Mouse (Mus musculus): ENCODE measurements around the gene Gm17402. TPM values are rescaled to one million over a fixed set of nuclear protein-coding genes. Genes with fewer than 3 reads are reported as not detected.

Gene Gm17402
- polyA plus RNA-seq, 1 experiment: not detected

DNA sequence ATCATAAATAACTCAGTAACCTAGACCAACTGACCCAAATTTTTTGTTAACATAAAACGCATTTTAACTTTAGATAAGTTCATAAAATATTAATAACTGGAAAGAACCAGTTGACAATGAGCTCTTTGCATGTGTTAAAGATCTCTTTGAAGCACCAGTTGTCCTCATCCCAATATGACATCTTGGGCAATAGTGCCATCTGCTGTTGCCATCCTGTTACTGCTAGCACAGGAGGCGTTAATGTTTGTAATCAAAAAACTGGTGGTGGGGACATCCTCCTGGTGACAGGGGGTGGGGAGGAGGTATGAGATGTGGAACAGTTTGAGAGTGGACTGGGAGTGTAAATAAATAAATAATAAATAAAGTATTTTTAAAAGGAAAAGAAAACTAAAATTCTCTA, 30.4 kb downstream of the Gm17402 start:
- no peak overlapping the region for H3K27ac ChIP-seq (replicated peaks; ENCODE audit: low read depth, low read length)
- no peak overlapping the region for H3K4me3 ChIP-seq (ENCODE audit: insufficient read depth, low read depth, low read length)
- H3K4me1 ChIP-seq (ENCODE audit: control insufficient read depth, insufficient read depth, insufficient read length, low read length): no peaks in the 10 kb centered on the region

DNA sequence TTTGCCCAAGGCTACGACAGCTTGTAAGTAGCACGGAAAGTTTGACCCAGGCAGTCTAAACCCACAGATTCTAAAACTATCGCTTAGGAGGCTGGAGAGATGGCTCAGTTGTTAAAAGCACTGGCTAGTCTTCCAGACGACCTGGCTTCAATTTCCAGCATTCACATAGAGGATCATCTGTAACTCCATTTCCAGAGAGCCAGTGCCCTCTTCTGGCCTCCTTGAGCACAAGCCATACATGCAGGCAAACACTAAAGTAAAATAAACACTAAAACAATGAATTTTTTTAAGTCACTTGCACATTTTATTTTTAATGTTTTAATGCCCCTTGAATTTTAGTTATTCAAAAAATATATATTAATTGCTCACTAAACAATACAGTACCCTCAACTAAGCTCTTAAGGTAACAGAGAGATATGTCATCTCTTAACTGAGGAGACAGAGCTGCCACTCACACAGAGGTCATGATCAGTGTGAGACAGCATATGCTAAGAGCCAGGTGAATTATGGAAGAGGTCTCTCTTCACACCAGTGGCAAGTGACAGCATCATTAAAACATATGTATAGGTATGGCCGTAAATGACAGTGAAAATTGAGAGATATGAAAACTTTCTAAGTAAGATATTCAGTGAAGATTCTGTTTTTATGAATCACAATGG, 31.8 kb downstream of the Gm17402 start:
- Histone ChIP-seq H3K27ac (replicated peaks; ENCODE audit: low read depth, low read length) (no peak overlapping the region), H3K4me1 (ENCODE audit: control insufficient read depth, insufficient read depth, insufficient read length, low read length) (no peaks in the 10 kb centered on the region), H3K4me3 (ENCODE audit: insufficient read depth, low read depth, low read length) (no peak overlapping the region)

DNA sequence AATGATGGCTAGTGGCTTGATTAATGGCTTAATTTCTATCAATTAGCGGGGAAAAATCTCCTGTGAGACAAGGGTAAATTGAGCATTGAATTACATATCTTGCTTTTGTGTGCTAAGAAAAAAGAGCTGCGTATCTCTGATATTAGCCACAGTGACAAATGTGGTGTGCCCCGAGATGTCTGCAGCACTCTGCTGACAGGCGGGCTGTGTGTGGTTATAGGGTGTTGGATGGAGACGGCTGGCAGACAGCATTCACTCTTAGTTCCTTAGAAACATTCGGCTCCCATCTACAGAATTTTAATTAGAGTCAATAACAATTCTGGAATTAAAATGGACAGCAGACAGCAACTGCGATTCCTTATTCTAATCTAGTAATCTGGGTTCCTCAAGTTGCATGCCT, 34.0 kb downstream of the Gm17402 start:
- H3K27ac ChIP-seq (replicated peaks; ENCODE audit: low read depth, low read length): no peak overlapping the region
- no peak overlapping the region for H3K4me3 ChIP-seq (ENCODE audit: insufficient read depth, low read depth, low read length)
- H3K4me1 ChIP-seq (ENCODE audit: control insufficient read depth, insufficient read depth, insufficient read length, low read length): no peaks in the 10 kb centered on the region

DNA sequence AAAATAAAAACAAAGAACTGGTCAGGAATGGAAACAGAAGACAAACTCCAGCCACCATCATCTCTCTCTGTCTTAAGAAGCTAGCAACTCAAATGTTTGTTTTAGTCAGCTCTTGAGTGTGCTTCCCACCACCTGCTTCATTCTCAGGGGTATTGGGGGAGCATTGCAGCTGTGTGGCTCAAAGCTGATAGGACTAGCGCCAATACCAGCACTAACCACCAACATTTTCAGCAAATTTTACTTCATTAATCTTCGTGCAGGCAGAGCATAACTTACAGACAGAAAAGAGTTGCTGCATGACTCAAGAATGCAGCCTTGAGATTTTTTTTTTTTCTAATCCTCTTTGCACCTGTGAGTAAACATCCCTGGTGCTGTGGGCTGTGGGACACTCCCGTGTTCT, 35.4 kb downstream of the Gm17402 start:
- Histone ChIP-seq H3K4me3 (ENCODE audit: insufficient read depth, low read depth, low read length) (no peak overlapping the region), H3K4me1 (ENCODE audit: control insufficient read depth, insufficient read depth, insufficient read length, low read length) (no peaks in the 10 kb centered on the region), H3K27ac (replicated peaks; ENCODE audit: low read depth, low read length) (no peak overlapping the region)

DNA sequence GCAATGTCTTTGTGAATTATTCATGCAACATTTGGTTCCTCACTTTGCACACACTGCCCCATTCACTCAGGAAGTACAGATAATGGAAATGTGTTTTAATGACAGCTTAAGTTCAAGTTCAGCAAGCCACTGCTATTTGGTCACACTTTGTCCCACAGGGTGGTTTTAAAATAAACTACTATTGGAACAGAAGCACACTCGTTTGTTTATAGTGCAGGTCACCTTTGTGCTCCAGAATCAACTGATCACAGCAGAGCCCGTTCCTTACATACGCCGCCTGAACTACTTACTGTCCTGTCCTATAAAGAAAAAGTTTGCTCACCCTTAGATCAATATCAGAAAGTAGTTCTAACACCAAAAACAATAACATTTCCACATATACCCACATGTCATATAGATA, 52.5 kb downstream of the Gm17402 start:
- Histone ChIP-seq H3K27ac (replicated peaks; ENCODE audit: low read depth, low read length) (no peak overlapping the region), H3K4me3 (ENCODE audit: insufficient read depth, low read depth, low read length) (no peak overlapping the region), H3K4me1 (ENCODE audit: control insufficient read depth, insufficient read depth, insufficient read length, low read length) (no peaks in the 10 kb centered on the region)

Other genes starting within 250 kb of the Gm17402 start
- gene Mlf1, start 1.1 kb downstream of the Gm17402 start, polyA plus RNA-seq (2012; ENCODE audit: insufficient read depth, insufficient read length, missing spikeins): 10.9 and 13.2 TPM in 2 replicates
- 158 and 167 TPM in 2 replicates for gene Gfm1, start 54.9 kb upstream of the Gm17402 start, polyA plus RNA-seq (2012; ENCODE audit: insufficient read depth, insufficient read length, missing spikeins)
- gene Lxn, start 88.8 kb upstream of the Gm17402 start, polyA plus RNA-seq (2012; ENCODE audit: insufficient read depth, insufficient read length, missing spikeins): 3.3 and 5.4 TPM in 2 replicates
- gene Rarres1, start 140.4 kb upstream of the Gm17402 start, polyA plus RNA-seq (2012; ENCODE audit: insufficient read depth, insufficient read length, missing spikeins): 2.3 TPM in 1 of 2 replicates, not detected in the other
- 17.1 and 20.7 TPM in 2 replicates for gene Mfsd1, start 207.6 kb upstream of the Gm17402 start, polyA plus RNA-seq (2012; ENCODE audit: insufficient read depth, insufficient read length, missing spikeins)